Comparison of ENCODE assay signal across 10 mouse cellular contexts in the genomic region with DNA sequence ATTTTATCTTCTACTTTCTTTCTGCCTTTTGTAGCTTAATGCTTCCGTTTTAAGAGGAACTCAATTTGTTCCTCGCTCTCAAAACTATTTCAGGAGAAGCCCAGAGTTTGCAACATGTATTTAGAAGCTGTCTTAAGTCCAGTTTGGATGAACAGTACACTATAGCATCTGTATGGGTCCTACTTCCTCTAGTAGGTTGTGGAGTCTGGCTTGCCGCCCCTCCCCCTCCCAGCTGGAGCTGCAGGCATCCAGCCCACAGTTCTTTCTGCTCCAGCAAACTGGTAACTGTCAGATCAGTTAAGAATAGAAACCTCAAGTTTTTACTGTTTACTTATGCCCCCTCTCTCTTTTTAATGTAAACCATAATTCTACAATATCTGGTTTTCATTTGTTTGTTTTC. TPM values are rescaled to one million over a fixed set of nuclear protein-coding genes. Genes with fewer than 3 reads are reported as not detected.
DNase-seq lines count a peak whose midpoint lies in the region; ATAC-seq and TF ChIP-seq lines count a peak whose summit lies in the region.
"Had no signal": no experiment of that assay in that cellular context is flagged by ENCODE, and none has a peak within 500 bp of the region (broad histone marks: within the 10 kb centered on the region; RNA-seq: fewer than 3 reads in every experiment).

No protein-coding gene starts in this region.

- no peaks in the 10 kb centered on the region for H3K4me1 ChIP-seq in neural tube, embryonic 11.5 days (ENCODE audit: control insufficient read depth, insufficient read depth, low read length)
- 0 out of 2 replicates have a peak, but pooled peaks cover 7% of the 10 kb centered on the region for H3K4me1 ChIP-seq in hindbrain, postnatal 0 days (ENCODE audit: insufficient read depth, low read length)
- H3K4me1 ChIP-seq in midbrain, embryonic 13.5 days (replicated peaks), result peaks cover 10% of the 10 kb centered on the region
- H3K4me1 ChIP-seq: limb, embryonic 13.5 days had no signal

- DNase-seq in cerebellum, postnatal 4 days (ENCODE audit: low spot score in 2 of 2), result peak; percentile 52 to 76
- no peak for DNase-seq in cerebellum, adult 11 months
- peak; percentile 27 for DNase-seq in neural tube, embryonic 11.5 days (ENCODE audit: low spot score)
- DNase-seq in neural tube, embryonic 10.5 days (ENCODE audit: extremely low spot score, low spot score), result no peak
- DNase-seq in hindbrain, postnatal 0 days (ENCODE audit: low spot score), result peak; percentile 65
- peak; percentile 61 to 81 for DNase-seq in left cerebral cortex, adult 9 months (ENCODE audit: low spot score in 2 of 2)
- peak; percentile 75 to 81 for DNase-seq in thymus, adult 18-20 months

- WGBS in neural tube, embryonic 11.5 days, result 25% methylated on average over 3 of the region's 3 CpGs
- 23% methylated on average over 3 of the region's 3 CpGs for WGBS in hindbrain, postnatal 0 days
- WGBS in midbrain, embryonic 13.5 days, result 25% methylated on average over 3 of the region's 3 CpGs

- H3K4me3 ChIP-seq in neural tube, embryonic 11.5 days (ENCODE audit: low read depth, low read length), result no peak overlapping the region
- H3K4me3 ChIP-seq in hindbrain, postnatal 0 days (ENCODE audit: low read length), result no peak overlapping the region
- H3K4me3 ChIP-seq in midbrain, embryonic 13.5 days (replicated peaks), result no peak overlapping the region
- H3K4me3 ChIP-seq: embryonic facial prominence, embryonic 12.5 days; limb, embryonic 13.5 days had no signal

- H3K27me3 ChIP-seq in neural tube, embryonic 11.5 days (ENCODE audit: control insufficient read depth, insufficient read depth, low read length), result no peaks in the 10 kb centered on the region
- H3K27me3 ChIP-seq in hindbrain, postnatal 0 days (ENCODE audit: insufficient read depth, low read length), result no peaks in the 10 kb centered on the region
- H3K27me3 ChIP-seq in midbrain, embryonic 13.5 days, result no peaks in the 10 kb centered on the region

- no peak overlapping the region for H3K4me2 ChIP-seq in neural tube, embryonic 11.5 days (ENCODE audit: low read depth)
- no peak overlapping the region for H3K4me2 ChIP-seq in hindbrain, postnatal 0 days (ENCODE audit: low read depth, low read length)
- H3K4me2 ChIP-seq in midbrain, embryonic 13.5 days (replicated peaks), result no peak overlapping the region
- H3K4me2 ChIP-seq: embryonic facial prominence, embryonic 12.5 days; limb, embryonic 13.5 days had no signal

- no peak for ATAC-seq in neural tube, embryonic 11.5 days (ENCODE audit: insufficient read depth, low FRiP score, low TSS enrichment)
- ATAC-seq in hindbrain, postnatal 0 days, result no peak
- ATAC-seq in midbrain, embryonic 13.5 days, result no peak

- no peaks in the 10 kb centered on the region for H3K9me3 ChIP-seq in neural tube, embryonic 11.5 days (ENCODE audit: control insufficient read depth, low read length)
- H3K9me3 ChIP-seq in hindbrain, postnatal 0 days (ENCODE audit: low read length), result no peaks in the 10 kb centered on the region
- H3K9me3 ChIP-seq in midbrain, embryonic 13.5 days, result no peaks in the 10 kb centered on the region
- H3K9me3 ChIP-seq: embryonic facial prominence, embryonic 12.5 days; limb, embryonic 13.5 days had no signal

- TF ChIP-seq CTCF in hindbrain, postnatal 0 days (IDR thresholded peaks at IDR 0.05; ENCODE audit: low read depth), result no peak

- H3K9ac ChIP-seq in neural tube, embryonic 11.5 days (ENCODE audit: low read length), result no peak overlapping the region
- H3K9ac ChIP-seq in hindbrain, postnatal 0 days (replicated peaks; ENCODE audit: low read length), result no peak overlapping the region
- no peak overlapping the region for H3K9ac ChIP-seq in midbrain, embryonic 13.5 days (replicated peaks)
- H3K9ac ChIP-seq: embryonic facial prominence, embryonic 12.5 days; limb, embryonic 13.5 days had no signal

- no peak overlapping the region for H3K27ac ChIP-seq in neural tube, embryonic 11.5 days (ENCODE audit: low read depth, low read length)
- H3K27ac ChIP-seq in hindbrain, postnatal 0 days, result peak overlapping the region; percentile 28; the same call in 1 of the 2 replicates
- no peak overlapping the region for H3K27ac ChIP-seq in midbrain, embryonic 13.5 days
- H3K27ac ChIP-seq: embryonic facial prominence, embryonic 12.5 days; limb, embryonic 13.5 days had no signal

- no peaks in the 10 kb centered on the region for H3K36me3 ChIP-seq in neural tube, embryonic 11.5 days (ENCODE audit: control insufficient read depth, insufficient read depth, low read length)
- no peaks in the 10 kb centered on the region for H3K36me3 ChIP-seq in hindbrain, postnatal 0 days (ENCODE audit: insufficient read depth, low read length)
- H3K36me3 ChIP-seq in midbrain, embryonic 13.5 days, result peaks cover 4% of the 10 kb centered on the region; the same call in 1 of the 2 replicates
- H3K36me3 ChIP-seq: embryonic facial prominence, embryonic 12.5 days; limb, embryonic 13.5 days had no signal

RNA-seq across cellular contexts. Expression of a gene that starts 2.8 kb away (rescaled TPM):
- polyA plus RNA-seq in neural tube, embryonic 11.5 days (2014; fragmentation: Nextera tagmentation; extraction: Ambion mirVana), result 0.12 TPM in 2 replicates
- 17.4 and 20.0 TPM in 2 replicates for total RNA-seq in hindbrain, postnatal 0 days (2014; rRNA removed)
- 1.5 and 1.7 TPM in 2 replicates for polyA plus RNA-seq in hindbrain, postnatal 0 days (2015; fragmentation: Nextera tagmentation; extraction: Ambion mirVana)
- 1.1 and 1.3 TPM in 2 replicates for polyA plus RNA-seq in midbrain, embryonic 13.5 days (2015; fragmentation: Nextera tagmentation; extraction: Ambion mirVana)
- polyA plus RNA-seq: embryonic facial prominence, embryonic 12.5 days had no signal

Comparison
In these comparisons a context has a peak if more than half of its experiments do, and no peak if none do; other contexts are left out.
1. DNase-seq: peak in cerebellum, postnatal 4 days (2 of 2), neural tube, embryonic 11.5 days (single experiment), hindbrain, postnatal 0 days (single experiment), left cerebral cortex, adult 9 months (2 of 2) and thymus, adult 18-20 months (2 of 2); none in cerebellum, adult 11 months (single experiment) and neural tube, embryonic 10.5 days (single experiment).